Mouse (Mus musculus) myocyte (in vitro differentiated cells): ENCODE measurements around the gene Fam199x. TPM values are rescaled to one million over a fixed set of nuclear protein-coding genes. Genes with fewer than 3 reads are reported as not detected.

Experiments
- H3K27me3 ChIP-seq: one replicate; pipeline ENCODE4 v1.6.1; 2011; ENCODE audit not compliant: control insufficient read depth, insufficient read depth, insufficient read length
- H3K36me3 ChIP-seq: one replicate; pipeline ENCODE4 v1.6.1; 2011; ENCODE audit not compliant: control insufficient read depth, insufficient read depth
- H3K4me2 ChIP-seq: one replicate; pipeline ENCODE4 v1.6.1; 2011; ENCODE audit warnings: low read depth, control low read depth
- H3K4me3 ChIP-seq: one replicate; pipeline ENCODE4 v1.5.1; 2011; ENCODE audit warnings: mild to moderate bottlenecking, control low read depth, moderate library complexity
- H3K79me2 ChIP-seq: one replicate; pipeline ENCODE4 v1.6.1; 2011; ENCODE audit not compliant: control insufficient read depth, insufficient read depth
- H3ac ChIP-seq: one replicate; pipeline ENCODE4 v1.6.1; 2011; ENCODE audit not compliant: control insufficient read depth, insufficient read length
- CEBPB ChIP-seq: IDR thresholded peaks from 2 replicates; pipeline ENCODE4 v1.6.1; 2011; ENCODE audit warnings: mild to moderate bottlenecking, moderate library complexity; ENCODE audit not compliant: poor library complexity, insufficient read depth, severe bottlenecking
- E2F4 ChIP-seq: IDR thresholded peaks from one replicate; pipeline ENCODE4 v1.6.1; 2011; ENCODE audit warnings: mild to moderate bottlenecking, control low read depth, moderate library complexity; ENCODE audit not compliant: insufficient read depth
- MAX ChIP-seq: IDR thresholded peaks from one replicate; pipeline ENCODE4 v1.6.1; 2011; ENCODE audit warnings: low read depth, mild to moderate bottlenecking, control low read depth
- MYOD1 ChIP-seq, 3 experiments: IDR thresholded peaks; one replicate each; pipeline ENCODE4 v1.6.1; 2011; ENCODE audit warnings: control low read depth in 2 of 3, low read depth in 2 of 3, mild to moderate bottlenecking in 2 of 3, moderate library complexity in 1 of 3; ENCODE audit not compliant: insufficient read length in 2 of 3, control insufficient read depth in 1 of 3
- MYOG ChIP-seq, 3 experiments: IDR thresholded peaks; one replicate each; pipeline ENCODE4 v1.6.1; 2011; ENCODE audit warnings: control low read depth in 2 of 3, low read depth in 2 of 3, mild to moderate bottlenecking in 2 of 3; ENCODE audit not compliant: insufficient read length in 2 of 3, control insufficient read depth in 1 of 3, insufficient read depth in 1 of 3
- POLR2A ChIP-seq: IDR thresholded peaks from one replicate; pipeline ENCODE4 v1.6.1; 2011; ENCODE audit warnings: low read depth, mild to moderate bottlenecking, control low read depth, moderate library complexity; ENCODE audit not compliant: insufficient read length
- POLR2AphosphoS2 ChIP-seq: IDR thresholded peaks from one replicate; pipeline ENCODE4 v1.6.1; 2011; ENCODE audit warnings: low read depth, control low read depth; ENCODE audit not compliant: insufficient read length
- REST ChIP-seq: IDR thresholded peaks from one replicate; pipeline ENCODE4 v1.6.1; 2011; ENCODE audit warnings: mild to moderate bottlenecking, control low read depth, moderate library complexity; ENCODE audit not compliant: insufficient read depth, insufficient read length
- SRF ChIP-seq: IDR thresholded peaks from one replicate; pipeline ENCODE4 v1.6.1; 2011; ENCODE audit warnings: low read depth; ENCODE audit not compliant: control insufficient read depth, insufficient read length
- TCF12 ChIP-seq: IDR thresholded peaks from one replicate; pipeline ENCODE4 v1.6.1; 2011; ENCODE audit warnings: mild to moderate bottlenecking, control low read depth; ENCODE audit not compliant: poor library complexity, insufficient read depth, severe bottlenecking
- TCF3 ChIP-seq: IDR thresholded peaks from one replicate; pipeline ENCODE4 v1.6.1; 2011; ENCODE audit warnings: low read depth, control low read depth; ENCODE audit not compliant: insufficient read length
- USF1 ChIP-seq: IDR thresholded peaks from one replicate; pipeline ENCODE4 v1.6.1; 2011; ENCODE audit warnings: low read depth, mild to moderate bottlenecking, control low read depth, moderate library complexity
- polyA plus RNA-seq: library from polyadenylated mRNA; unstranded; fragments of >200 nt; fragmentation: generic; extraction: Trizol; gene quantifications from one replicate; pipeline ENCODE4 v1.2.1, GENCODE M21; 2012; ENCODE audit warnings: missing spikeins

Gene Fam199x
- polyA plus RNA-seq, 1 experiment, result 0.44 TPM

DNA sequence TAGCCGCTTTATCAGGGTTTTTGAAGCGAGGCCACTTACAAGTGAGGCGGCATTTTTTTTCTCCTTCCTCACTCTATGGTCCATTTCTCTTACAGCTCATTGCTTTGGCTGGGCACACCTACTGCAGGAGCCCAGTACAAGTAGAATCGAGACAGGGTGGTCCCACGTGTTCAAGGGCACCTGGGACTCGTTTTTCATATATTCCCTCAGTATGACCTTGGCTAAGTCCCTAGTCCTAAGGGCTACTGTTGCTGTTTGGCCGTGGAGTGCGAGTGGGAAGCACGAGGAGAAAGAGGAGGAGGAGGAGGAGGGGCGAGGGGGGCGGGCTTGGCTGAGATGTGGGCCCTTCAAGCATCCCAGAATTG, 352 bp upstream of the Fam199x start:
- Histone ChIP-seq H3ac (no peak overlapping the region), H3K27me3 (no peaks in the 10 kb centered on the region), H3K36me3 (no peaks in the 10 kb centered on the region), H3K4me3 (peak overlapping the region; percentile 36), H3K79me2 (no peaks in the 10 kb centered on the region), H3K4me2 (peak overlapping the region; percentile 48)
- no peak for TF ChIP-seq POLR2A
- TF ChIP-seq E2F4, result no peak
- TF ChIP-seq TCF12, result no peak
- TF ChIP-seq MAX, result no peak

- H3K79me2 ChIP-seq, result no peaks in the 10 kb centered on the region
- no peak overlapping the region for H3K4me2 ChIP-seq
- H3K36me3 ChIP-seq, result no peaks in the 10 kb centered on the region
- no peak for TF ChIP-seq CEBPB
- TF ChIP-seq SRF, result no peak
- no peak for TF ChIP-seq TCF12
- no peak for TF ChIP-seq USF1
- no peak for TF ChIP-seq MYOD1 (IDR thresholded peaks at IDR 0.05; ENCODE audit: control insufficient read depth in 1 of 3, insufficient read length in 2 of 3, low read depth in 2 of 3)
- no peaks in the 10 kb centered on the region for H3K27me3 ChIP-seq
- no peak overlapping the region for H3K4me3 ChIP-seq
- H3ac ChIP-seq, result no peak overlapping the region
Measured at GRCm38 (mm10) chrX:137063202-137063601, 13.8 kb downstream of the Fam199x start.

- H3ac ChIP-seq, result no peak overlapping the region
- peaks cover 17% of the 10 kb centered on the region for H3K27me3 ChIP-seq
- no peak overlapping the region for H3K4me2 ChIP-seq
- no peak overlapping the region for H3K4me3 ChIP-seq
- H3K36me3 ChIP-seq, result no peaks in the 10 kb centered on the region
- TF ChIP-seq CEBPB (no peak), MYOD1 (IDR thresholded peaks at IDR 0.05; ENCODE audit: control insufficient read depth in 1 of 3, insufficient read length in 2 of 3, low read depth in 2 of 3) (no peak), USF1 (no peak)
- no peaks in the 10 kb centered on the region for H3K79me2 ChIP-seq
Measured at GRCm38 (mm10) chrX:137104531-137104930, 55.1 kb downstream of the Fam199x start.

DNA sequence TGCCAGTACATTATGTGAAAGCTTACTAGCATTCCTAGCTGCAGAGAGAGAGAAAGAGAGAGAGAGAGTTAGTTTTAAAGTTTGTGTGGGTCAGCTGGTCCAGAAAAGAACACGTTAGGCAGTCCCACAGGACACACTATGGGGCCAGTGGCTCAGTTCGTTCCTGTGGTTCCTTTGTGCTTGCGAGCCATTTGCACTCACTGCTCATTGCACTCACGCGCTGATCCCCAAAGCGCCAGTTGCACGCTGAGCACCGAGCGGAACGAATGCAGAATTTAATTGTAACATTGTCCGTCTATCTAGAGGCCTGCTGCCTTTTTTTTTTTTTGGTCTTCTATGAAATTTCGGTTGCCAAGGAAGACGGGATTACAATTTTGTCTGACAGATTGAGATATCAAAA, 57.1 kb downstream of the Fam199x start:
- TF ChIP-seq SRF, result no peak
- TF ChIP-seq POLR2AphosphoS2, result no peak
- TF ChIP-seq USF1, result no peak
- TF ChIP-seq POLR2A, result no peak
- no peak for TF ChIP-seq MYOG (IDR thresholded peaks at IDR 0.05; ENCODE audit: control insufficient read depth in 1 of 3, insufficient read depth in 1 of 3, insufficient read length in 2 of 3, low read depth in 2 of 3)
- TF ChIP-seq TCF3, result no peak
- H3K4me2 ChIP-seq, result no peak overlapping the region
- H3K27me3 ChIP-seq, result peaks cover 17% of the 10 kb centered on the region

GRCm38 (mm10) chrX:137118097-137118746, 68.8 kb downstream of the Fam199x start:
- TF ChIP-seq REST (no peak), POLR2AphosphoS2 (no peak), E2F4 (no peak), SRF (no peak), MYOD1 (IDR thresholded peaks at IDR 0.05; ENCODE audit: control insufficient read depth in 1 of 3, insufficient read length in 2 of 3, low read depth in 2 of 3) (no peak), USF1 (no peak), MAX (no peak)
- H3K4me2 ChIP-seq, result peak overlapping the region; percentile 18
- no peak overlapping the region for H3K4me3 ChIP-seq
- H3K27me3 ChIP-seq, result peaks cover 17% of the 10 kb centered on the region
- H3ac ChIP-seq, result no peak overlapping the region
- no peaks in the 10 kb centered on the region for H3K36me3 ChIP-seq
- no peaks in the 10 kb centered on the region for H3K79me2 ChIP-seq

More for the DNA sequence above, 57.1 kb downstream of the Fam199x start:
- Histone ChIP-seq H3K4me3 (no peak overlapping the region), H3K79me2 (no peaks in the 10 kb centered on the region), H3K36me3 (no peaks in the 10 kb centered on the region), H3ac (no peak overlapping the region)
